Mouse (Mus musculus) liver, embryonic 14.5 days (tissue): ENCODE measurements around the gene Themis3. TPM values are rescaled to one million over a fixed set of nuclear protein-coding genes. Genes with fewer than 3 reads are reported as not detected.

Experiments
- ATAC-seq: fragments of 200-750 bp; cut with Nextera tagmentation; 2 replicates; pipeline ENCODE4 v1.8.0; 2017; ENCODE audit warnings: moderate number of reproducible peaks, mild to moderate bottlenecking, moderate library complexity; ENCODE audit not compliant: insufficient read depth
- DNase-seq, 3 experiments: peaks; one replicate each; pipeline ENCODE4 v3.0.0-alpha.2; 2012 to 2013; ENCODE audit warnings: low read depth in 3 of 3, low spot score in 3 of 3
- H3K27ac ChIP-seq: fragments of 300-500 bp; sonication (generic); 2 replicates; pipeline ENCODE4 v1.5.1; 2014; ENCODE audit warnings: moderate library complexity, mild to moderate bottlenecking, control low read depth, inconsistent platforms
- H3K27me3 ChIP-seq: fragments of 300-500 bp; sonication (generic); 2 replicates; pipeline ENCODE4 v1.6.1; 2014; ENCODE audit warnings: mild to moderate bottlenecking, low read length, moderate library complexity; ENCODE audit not compliant: control insufficient read depth, insufficient read depth
- H3K36me3 ChIP-seq: fragments of 300-500 bp; sonication (generic); replicated peaks from 2 replicates; pipeline ENCODE4 v1.6.1; 2014; ENCODE audit warnings: low read depth; ENCODE audit not compliant: control insufficient read depth, insufficient read depth
- H3K4me1 ChIP-seq, 2 experiments: fragments of 200-500 bp in 1 of 2; fragments of 300-500 bp in 1 of 2; sonication (generic) in 1 of 2; replicated peaks; 2 replicates each; pipeline ENCODE4 v1.6.1; 2012 to 2014; ENCODE audit warnings: antibody characterized with exemption in 1 of 2, inconsistent platforms in 1 of 2, low read length in 1 of 2; ENCODE audit not compliant: control insufficient read depth in 2 of 2, insufficient read depth in 2 of 2
- H3K4me2 ChIP-seq: fragments of 300-500 bp; sonication (generic); 2 replicates; pipeline ENCODE4 v1.6.1; 2014; ENCODE audit warnings: low read depth, mild to moderate bottlenecking, control low read depth, moderate library complexity
- H3K4me3 ChIP-seq, 2 experiments: fragments of 200-500 bp in 1 of 2; fragments of 300-500 bp in 1 of 2; sonication (generic) in 1 of 2; 2 replicates each; pipeline ENCODE4 v1.5.1; 2012 to 2014; ENCODE audit warnings: low read depth in 2 of 2, low read length in 2 of 2, mild to moderate bottlenecking in 2 of 2, control low read depth in 1 of 2, inconsistent platforms in 1 of 2, moderate library complexity in 1 of 2; ENCODE audit not compliant: insufficient read depth in 1 of 2
- H3K9ac ChIP-seq: fragments of 300-500 bp; sonication (generic); replicated peaks from 2 replicates; pipeline ENCODE4 v1.6.1; 2014; ENCODE audit warnings: mild to moderate bottlenecking, control low read depth, moderate library complexity
- H3K9me3 ChIP-seq: fragments of 300-500 bp; sonication (generic); 2 replicates; pipeline ENCODE4 v1.6.1; 2016; ENCODE audit warnings: low read length, mixed read lengths; ENCODE audit not compliant: control insufficient read depth
- CTCF ChIP-seq: IDR thresholded peaks from 2 replicates; pipeline ENCODE4 v1.5.1; 2016; ENCODE audit warnings: antibody characterized with exemption, low read depth, control low read depth
- EP300 ChIP-seq: IDR thresholded peaks from 2 replicates; pipeline ENCODE4 v1.6.1; 2016; ENCODE audit warnings: antibody characterized with exemption, low read depth
- WGBS: fragments of 180-500 bp; shearing (Covaris S2); extraction: QIAGEN DNeasy Blood & Tissue Kit; methylation state at CpG from one replicate; pipeline ENCODE4 v1.1.7; 2014; ENCODE audit not compliant: insufficient replicate concordance; 5-methylcytosine and 5-hydroxymethylcytosine counted together
- polyA plus RNA-seq, 2 experiments: library from polyadenylated mRNA; depleted of rRNA in 1 of 2; stranded (reverse) in 1 of 2; unstranded in 1 of 2; fragments of >200 nt; fragmentation: Nextera tagmentation in 1 of 2; extraction: Ambion mirVana in 1 of 2; gene quantifications; 2 replicates each; pipeline versions ENCODE4 v1.2.1 to v1.2.3; 2012 to 2014

Themis3 gene
- polyA plus RNA-seq, 2 experiments, result not detected

GRCm38 (mm10) chr17:66514288-66514995 lies 80.0 kb downstream of the Themis3 start:
- DNase-seq, result no peak
- no peak for ATAC-seq
- Histone ChIP-seq H3K9ac (no peak overlapping the region), H3K4me2 (no peak overlapping the region), H3K36me3 (no peaks in the 10 kb centered on the region), H3K9me3 (no peaks in the 10 kb centered on the region), H3K27me3 (no peaks in the 10 kb centered on the region), H3K27ac (no peak overlapping the region), H3K4me1 (peaks cover 6 to 8% of the 10 kb centered on the region in 2 experiments; a peak in 2 of 4 replicates), H3K4me3 (no peak overlapping the region)
- 58% methylated on average over 10 of the region's 10 CpGs for WGBS
- TF ChIP-seq CTCF, result no peak
- TF ChIP-seq EP300, result no peak

- H3K4me2 ChIP-seq, result 0 out of 2 replicates have a peak overlapping the region, but pooled peaks have one; percentile 14
- TF ChIP-seq EP300 (no peak), CTCF (no peak)
Measured at GRCm38 (mm10) chr17:66512202-66512956, 82.0 kb downstream of the Themis3 start.

DNA sequence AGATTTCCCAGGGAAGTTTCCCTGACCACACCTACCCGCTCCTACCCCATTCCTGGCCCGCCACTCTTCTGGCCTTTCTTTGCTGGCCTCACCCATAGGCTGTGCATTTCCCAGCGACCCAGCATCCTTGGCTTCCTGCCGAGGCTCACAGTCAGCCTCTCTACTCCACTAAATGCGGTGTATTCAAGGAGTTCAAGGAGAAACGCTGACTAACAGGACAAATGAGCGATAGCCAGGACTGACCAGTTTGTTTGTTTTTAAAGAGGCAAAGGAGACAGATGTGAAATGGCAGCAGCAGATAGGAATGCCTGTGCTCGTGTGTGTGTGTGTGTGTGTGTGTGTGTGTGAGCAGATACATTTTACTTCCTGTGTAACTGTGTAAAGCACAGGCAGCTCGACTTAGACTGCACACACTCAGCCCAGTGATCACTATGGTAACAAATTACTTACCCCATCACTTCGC lies 84.2 kb downstream of the Themis3 start:
- Histone ChIP-seq H3K9ac (no peak overlapping the region), H3K9me3 (no peaks in the 10 kb centered on the region), H3K27ac (no peak overlapping the region), H3K4me3 (no peak overlapping the region), H3K4me2 (no peak overlapping the region), H3K27me3 (no peaks in the 10 kb centered on the region), H3K4me1 (peaks cover 0 to 1% of the 10 kb centered on the region in 2 experiments; a peak in 1 of 4 replicates), H3K36me3 (no peaks in the 10 kb centered on the region)
- ATAC-seq (no peak), DNase-seq (no peak)
- WGBS, result 44% methylated on average over 10 of the region's 10 CpGs
- TF ChIP-seq EP300 (no peak), CTCF (no peak)

More at GRCm38 (mm10) chr17:66512202-66512956, 82.0 kb downstream of the Themis3 start:
- DNase-seq, result no peak
- Histone ChIP-seq H3K36me3 (no peaks in the 10 kb centered on the region), H3K4me1 (peaks cover 0 to 1% of the 10 kb centered on the region in 2 experiments; a peak in 1 of 4 replicates), H3K27me3 (no peaks in the 10 kb centered on the region), H3K9ac (no peak overlapping the region), H3K27ac (no peak overlapping the region), H3K9me3 (no peaks in the 10 kb centered on the region), H3K4me3 (no peak overlapping the region)
- ATAC-seq, result no peak
- WGBS, result 61% methylated on average over 15 of the region's 15 CpGs

- ATAC-seq, result no peak
- DNase-seq, result no peak
- H3K36me3 ChIP-seq, result no peaks in the 10 kb centered on the region; the same call in 1 of the 2 replicates
- no peak overlapping the region for H3K4me3 ChIP-seq
- TF ChIP-seq CTCF (no peak), EP300 (no peak)
- peaks cover 0 to 1% of the 10 kb centered on the region in 2 experiments; a peak in 1 of 4 replicates for H3K4me1 ChIP-seq
- no peaks in the 10 kb centered on the region for H3K9me3 ChIP-seq
- no peak overlapping the region for H3K9ac ChIP-seq
- WGBS, result 70% methylated on average over 9 of the region's 9 CpGs
- no peak overlapping the region for H3K4me2 ChIP-seq
- H3K27ac ChIP-seq, result no peak overlapping the region
- H3K27me3 ChIP-seq, result no peaks in the 10 kb centered on the region
Measured at GRCm38 (mm10) chr17:66507049-66507954, 87.1 kb downstream of the Themis3 start.
